Mouse (Mus musculus) frontal cortex, adult (tissue): ENCODE results near the gene Olfr721-ps1.

Experiments used
- ATAC-seq: cut with Nextera tagmentation; 2 replicates; pipeline ENCODE4 v1.9.2; 2017; ENCODE audit warnings: mild to moderate bottlenecking, moderate library complexity, mixed read lengths; ENCODE audit not compliant: low TSS enrichment

Gene Olfr721-ps1

DNA sequence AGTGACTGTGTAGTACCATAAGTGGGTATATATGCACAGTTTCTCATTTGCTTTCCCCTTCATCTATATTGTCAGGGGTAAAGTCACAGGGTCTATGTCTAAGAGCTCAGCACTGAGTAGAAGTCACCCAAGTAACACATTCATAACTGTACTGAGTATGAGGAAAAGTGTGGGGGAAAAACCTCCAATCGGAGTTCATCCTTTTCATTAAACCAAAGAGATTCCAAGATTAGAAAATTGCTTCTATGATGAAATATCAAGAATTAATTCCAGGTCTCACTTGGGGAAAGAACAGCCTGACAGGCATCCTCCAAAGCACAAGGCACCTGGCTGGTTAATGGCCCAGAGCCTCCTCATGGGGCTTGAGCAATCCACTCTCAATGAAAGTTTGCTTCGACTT, at the start of gene Olfr721-ps1:
Gene Olfr721-ps1 (plus strand): TSS at position 301 of the 400 bp plus-strand sequence.
- ATAC-seq: no peak

DNA sequence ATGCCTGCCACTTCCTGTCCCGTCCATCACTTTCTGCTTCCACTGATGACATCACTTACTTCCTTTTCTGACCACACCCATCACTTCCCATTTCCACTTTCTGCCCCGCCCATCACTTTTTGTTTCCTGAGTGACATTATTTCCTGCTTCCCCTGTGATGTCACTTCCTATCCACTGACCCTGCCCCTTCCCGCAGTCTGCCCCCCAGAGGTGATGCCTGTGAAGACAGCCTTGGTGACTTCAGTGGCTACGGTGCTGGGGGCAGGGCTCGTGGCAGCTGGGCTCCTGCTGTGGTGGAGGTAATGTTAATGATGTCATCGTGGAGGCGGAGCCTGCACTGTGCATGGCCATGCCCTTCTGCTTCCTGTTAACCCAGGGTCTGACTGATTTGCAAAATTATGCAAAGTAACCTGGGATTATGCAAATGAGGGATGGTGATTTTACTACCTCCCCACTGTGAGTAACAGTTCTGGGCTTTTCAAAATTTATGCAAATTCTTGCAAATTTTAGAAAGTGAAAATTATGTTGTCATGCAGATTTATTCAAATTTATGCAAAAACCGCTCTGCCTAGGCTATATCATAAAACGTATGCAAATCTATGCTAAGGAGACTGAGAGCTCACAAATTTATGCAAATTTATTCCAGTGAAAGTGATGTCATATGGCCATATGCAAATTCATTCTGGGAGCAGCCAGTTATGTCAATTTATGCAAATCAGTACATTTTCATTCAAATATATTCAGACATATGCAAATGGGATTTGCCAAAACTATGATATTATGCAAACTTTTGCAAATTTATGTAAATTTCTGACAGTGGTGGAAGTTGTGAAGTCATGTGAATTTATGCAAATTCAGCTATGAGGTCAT, 49.1 kb upstream of the Olfr721-ps1 start:
- ATAC-seq: peak; percentile 69

DNA sequence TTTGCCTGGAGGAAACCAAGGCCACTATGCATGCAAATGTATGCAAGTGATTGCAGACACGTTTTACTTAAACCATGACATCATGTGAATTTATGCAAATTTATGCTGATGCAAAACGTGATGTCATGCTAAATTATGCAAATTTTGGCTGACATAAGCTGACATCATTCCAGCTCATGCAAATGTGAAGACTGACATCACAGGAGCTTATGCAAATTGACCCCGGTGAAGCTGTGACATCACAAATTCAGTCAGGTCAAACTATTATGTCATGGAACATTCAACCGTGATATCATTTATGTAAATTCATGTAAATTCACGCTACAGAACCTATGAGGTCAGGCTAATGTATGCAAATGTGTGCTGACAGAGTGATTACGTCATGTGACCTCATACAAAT, 48.5 kb upstream of the Olfr721-ps1 start:
- ATAC-seq: no peak

DNA sequence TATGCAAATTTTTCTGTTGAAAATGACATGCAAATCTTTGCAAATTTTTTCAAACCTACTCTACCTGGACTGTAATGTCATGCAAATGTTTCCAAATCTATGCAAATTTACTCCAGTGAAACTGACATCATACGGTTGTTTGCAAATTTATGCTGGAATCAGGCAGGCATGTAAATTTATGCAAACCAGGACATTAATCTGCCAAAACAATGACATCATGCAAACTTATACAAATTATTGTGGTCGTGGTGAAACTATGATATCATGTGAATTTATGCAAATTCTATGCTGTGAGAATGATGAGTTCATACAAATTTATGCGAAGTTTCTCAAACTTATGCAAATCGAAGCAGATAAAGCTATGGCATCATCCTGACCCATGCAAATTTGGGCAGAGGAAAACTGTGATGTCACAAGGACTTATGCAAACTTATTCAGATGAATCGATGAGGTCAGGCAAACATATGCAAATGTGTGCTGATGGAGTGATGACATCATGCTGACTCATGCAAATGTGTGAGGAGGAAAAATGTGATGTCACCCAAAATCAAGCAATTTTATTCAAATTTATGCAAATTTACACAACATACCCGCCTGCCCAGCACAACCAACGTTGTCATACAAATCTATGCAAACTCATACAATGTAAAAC, 47.9 kb upstream of the Olfr721-ps1 start:
- ATAC-seq: no peak

DNA sequence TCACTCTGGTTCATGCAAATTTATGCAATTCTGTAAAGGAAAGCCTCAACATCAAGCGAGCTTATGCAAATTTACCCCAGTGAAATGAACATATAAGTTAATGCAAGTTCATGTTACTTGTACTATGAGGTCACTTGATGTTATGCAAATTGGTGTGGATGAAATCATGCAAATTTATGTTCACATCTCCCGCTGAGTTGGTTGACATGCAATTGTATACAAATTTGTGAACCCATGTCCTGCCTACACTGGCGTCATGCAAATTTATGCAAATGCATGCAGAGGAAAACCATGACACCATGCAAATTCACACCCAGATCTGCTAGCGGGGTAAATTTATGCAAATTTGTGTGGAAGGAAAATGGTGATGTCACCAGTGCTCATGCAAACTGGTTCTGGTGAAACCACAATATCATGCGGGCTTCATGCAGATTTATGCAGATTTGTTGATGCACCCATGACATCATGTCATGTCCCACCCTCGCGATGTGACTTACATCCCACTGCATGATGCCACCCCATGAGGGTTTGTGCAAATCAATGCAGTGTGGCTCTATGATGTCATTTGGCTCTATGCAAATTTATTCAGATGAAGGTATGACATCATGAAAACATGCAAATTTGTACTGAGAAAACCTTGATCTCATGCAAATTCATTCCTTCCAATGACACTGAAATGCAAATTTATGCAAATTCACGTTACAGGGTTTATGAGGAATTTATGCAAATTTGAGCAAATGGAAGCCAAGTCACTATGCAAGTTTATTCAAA, 47.2 kb upstream of the Olfr721-ps1 start:
- ATAC-seq: peak; percentile 18

DNA sequence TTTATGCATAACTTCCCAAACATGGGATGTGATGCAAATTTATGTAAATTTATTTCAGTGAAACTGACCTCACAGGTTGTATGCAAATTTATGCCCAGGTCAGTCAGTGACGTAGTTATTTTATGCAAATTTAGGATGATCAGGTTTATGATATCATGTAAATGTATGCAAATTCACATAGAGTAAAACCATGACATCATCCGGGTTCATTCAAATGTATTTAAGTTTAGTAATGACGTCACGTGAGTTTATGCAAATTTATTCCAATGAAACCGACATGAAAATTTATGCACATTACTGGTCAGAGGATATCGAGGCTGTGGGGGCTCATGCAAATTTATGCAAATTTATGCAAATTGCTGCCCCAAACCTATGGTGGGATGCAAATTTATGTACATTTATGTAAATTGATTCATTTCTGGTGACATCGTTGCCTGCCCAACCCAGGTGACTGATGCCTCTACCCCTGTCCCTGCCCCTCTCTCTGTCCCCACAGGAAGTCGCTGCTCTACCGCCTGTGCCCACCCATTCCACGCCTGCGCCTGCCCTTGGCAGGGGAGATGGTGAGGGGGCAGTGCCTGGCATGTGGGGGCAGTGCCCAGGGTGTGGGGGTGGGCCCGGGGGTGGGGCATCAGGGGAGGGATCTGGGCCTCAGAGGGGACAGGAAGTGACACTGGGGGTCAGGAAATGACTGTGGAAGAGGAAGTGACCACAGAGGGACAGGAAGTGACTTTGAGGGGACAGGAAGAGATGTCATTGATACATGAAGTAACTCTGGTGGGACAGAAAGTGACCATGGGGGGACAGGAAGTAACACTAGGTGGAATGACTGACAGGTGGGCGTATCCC, 46.4 kb upstream of the Olfr721-ps1 start:
- 0 out of 2 replicates have a peak, but pooled peaks have one; percentile 5 for ATAC-seq

DNA sequence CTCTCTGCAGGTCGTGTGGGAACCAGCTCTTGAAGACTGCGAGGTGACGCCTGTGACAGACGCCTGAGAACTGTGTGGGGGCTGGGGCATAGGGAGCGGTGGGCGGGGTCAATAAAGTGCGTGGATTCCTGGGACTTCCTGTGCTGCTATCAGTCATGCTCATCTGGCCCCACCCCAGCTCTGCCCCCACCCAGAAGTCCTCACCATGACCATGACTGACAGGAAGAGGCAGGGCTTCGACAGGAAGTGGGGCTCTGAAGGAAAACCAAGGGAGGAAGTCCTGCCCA, 45.8 kb upstream of the Olfr721-ps1 start:
- ATAC-seq: no peak

DNA sequence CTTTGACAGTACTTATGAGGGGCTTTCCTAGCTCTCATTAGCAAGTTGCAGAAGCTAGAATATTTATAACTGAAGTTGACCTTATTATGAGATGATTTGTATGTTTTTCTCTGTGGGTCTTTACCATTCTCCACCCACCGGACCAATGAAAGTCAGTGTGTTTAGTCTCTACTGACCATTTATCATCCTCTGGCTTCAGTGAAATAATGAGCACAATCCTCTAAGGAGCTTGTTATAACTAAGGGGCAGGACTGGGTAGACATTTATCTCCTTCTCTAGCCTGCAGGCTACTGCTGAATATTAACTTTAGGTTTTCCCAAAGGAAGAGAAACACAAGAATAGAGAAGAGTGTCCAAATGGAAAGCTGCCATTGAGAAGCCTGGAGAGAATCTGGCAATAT, 5.6 kb upstream of the Olfr721-ps1 start:
- no peak for ATAC-seq

DNA sequence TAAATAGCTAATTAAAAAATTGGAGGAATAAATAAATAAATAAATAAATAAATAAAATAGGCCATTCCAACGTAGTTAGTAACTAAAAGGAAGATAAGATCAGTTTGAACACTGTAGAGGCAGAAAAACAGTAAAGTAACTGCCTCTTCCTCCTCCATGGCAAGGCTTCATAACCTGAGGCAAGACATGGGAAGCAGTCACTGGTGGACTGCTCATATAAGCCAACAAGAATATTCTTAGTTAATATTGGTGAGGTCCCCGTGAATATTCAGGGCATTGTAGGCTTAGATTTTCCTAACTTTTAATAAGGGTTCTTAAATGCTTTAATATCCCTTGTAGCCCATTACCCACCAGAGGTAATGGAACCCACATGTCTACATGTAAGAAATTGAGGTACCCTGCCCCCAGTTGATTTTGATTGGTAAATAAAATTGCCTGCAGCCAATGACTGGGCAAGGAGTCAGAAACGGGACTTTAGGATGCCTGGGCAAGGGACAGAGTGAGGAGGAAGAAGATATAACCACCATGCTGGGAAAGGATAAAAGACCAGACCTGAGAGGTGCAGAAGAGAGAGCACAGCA, 35.1 kb downstream of the Olfr721-ps1 start:
- ATAC-seq: no peak
